Mouse (Mus musculus) forebrain, embryonic 13.5 days (tissue): Measurements from ENCODE around the gene Cacna2d3. TPM values are rescaled to one million over a fixed set of nuclear protein-coding genes. Genes with fewer than 3 reads are reported as not detected.

Experiments
- ATAC-seq: fragments of 200-750 bp; cut with Nextera tagmentation; 2 replicates; pipeline ENCODE4 v1.8.0; 2017
- H3K27ac ChIP-seq: fragments of 300-500 bp; sonication (generic); 2 replicates; pipeline ENCODE4 v1.5.1; 2015; ENCODE audit warnings: inconsistent platforms, mild to moderate bottlenecking, moderate library complexity
- H3K27me3 ChIP-seq: fragments of 300-500 bp; sonication (generic); 2 replicates; pipeline ENCODE4 v1.6.1; 2015; ENCODE audit warnings: mild to moderate bottlenecking, inconsistent platforms
- H3K36me3 ChIP-seq: fragments of 300-500 bp; sonication (generic); 2 replicates; pipeline ENCODE4 v1.6.1; 2015; ENCODE audit warnings: mild to moderate bottlenecking, inconsistent platforms; ENCODE audit not compliant: poor library complexity, severe bottlenecking
- H3K4me1 ChIP-seq: fragments of 300-500 bp; sonication (generic); 2 replicates; pipeline ENCODE4 v1.6.1; 2015; ENCODE audit warnings: inconsistent platforms
- H3K4me2 ChIP-seq: fragments of 300-500 bp; sonication (generic); 2 replicates; pipeline ENCODE4 v1.6.1; 2015; ENCODE audit warnings: inconsistent platforms, mild to moderate bottlenecking, moderate library complexity
- H3K4me3 ChIP-seq: fragments of 300-500 bp; sonication (generic); 2 replicates; pipeline ENCODE4 v1.5.1; 2015; ENCODE audit warnings: mild to moderate bottlenecking, inconsistent platforms
- H3K9ac ChIP-seq: fragments of 300-500 bp; sonication (generic); 2 replicates; pipeline ENCODE4 v1.6.1; 2015; ENCODE audit warnings: mild to moderate bottlenecking, inconsistent platforms
- H3K9me3 ChIP-seq: fragments of 300-500 bp; sonication (generic); replicated peaks from 2 replicates; pipeline ENCODE4 v1.6.1; 2016; ENCODE audit warnings: inconsistent platforms
- WGBS: fragments of 180-500 bp; shearing (Covaris S2); methylation state at CpG from one replicate; pipeline ENCODE4 v1.1.7; 2015; 5-methylcytosine and 5-hydroxymethylcytosine counted together
- polyA plus RNA-seq: library from polyadenylated mRNA; unstranded; fragments of >200 nt; fragmentation: Nextera tagmentation; extraction: Ambion mirVana; gene quantifications from 2 replicates; pipeline ENCODE4 v1.2.1, GENCODE M21; 2015

The Cacna2d3 gene
- polyA plus RNA-seq, 1 experiment from 2014 or later: 12.3 TPM

DNA sequence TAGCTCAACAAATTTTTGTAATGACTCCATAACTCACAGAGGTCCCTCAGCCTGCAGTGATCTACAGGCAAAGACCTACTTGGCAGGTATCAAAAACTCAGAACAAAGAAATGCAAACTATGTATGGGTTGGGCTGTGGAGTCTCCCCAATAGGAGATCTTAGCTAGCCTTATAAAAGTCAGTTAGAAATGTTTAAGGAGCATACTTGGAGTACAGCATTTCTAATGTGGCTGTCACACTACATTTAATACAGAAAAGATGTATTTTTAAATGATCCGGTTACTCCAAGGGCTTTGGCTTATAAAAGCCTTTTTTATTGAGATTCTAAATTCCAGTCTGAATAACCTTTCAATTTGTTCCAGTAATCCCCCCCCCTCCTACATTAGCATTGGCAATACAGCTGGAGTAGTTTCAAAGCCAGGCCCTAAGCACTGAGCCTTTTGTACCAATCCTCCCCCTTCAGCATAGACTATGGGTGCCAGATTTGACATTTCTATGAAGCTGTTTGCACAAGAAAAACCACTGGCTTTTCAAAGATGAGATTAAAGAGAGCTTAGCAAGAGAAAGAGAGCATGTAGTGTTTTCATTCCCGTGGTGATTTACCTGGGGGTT lies 495.8 kb downstream of the Cacna2d3 start:
- peaks cover 16% of the 10 kb centered on the region; the same call in 1 of the 2 replicates for H3K4me1 ChIP-seq
- no peak for ATAC-seq
- H3K9ac ChIP-seq: no peak overlapping the region
- H3K27me3 ChIP-seq: no peaks in the 10 kb centered on the region
- no peak overlapping the region for H3K4me2 ChIP-seq
- H3K27ac ChIP-seq: no peak overlapping the region
- H3K36me3 ChIP-seq: no peaks in the 10 kb centered on the region
- H3K9me3 ChIP-seq: no peaks in the 10 kb centered on the region
- H3K4me3 ChIP-seq: no peak overlapping the region
- 16% methylated on average over 2 of the region's 2 CpGs for WGBS

DNA sequence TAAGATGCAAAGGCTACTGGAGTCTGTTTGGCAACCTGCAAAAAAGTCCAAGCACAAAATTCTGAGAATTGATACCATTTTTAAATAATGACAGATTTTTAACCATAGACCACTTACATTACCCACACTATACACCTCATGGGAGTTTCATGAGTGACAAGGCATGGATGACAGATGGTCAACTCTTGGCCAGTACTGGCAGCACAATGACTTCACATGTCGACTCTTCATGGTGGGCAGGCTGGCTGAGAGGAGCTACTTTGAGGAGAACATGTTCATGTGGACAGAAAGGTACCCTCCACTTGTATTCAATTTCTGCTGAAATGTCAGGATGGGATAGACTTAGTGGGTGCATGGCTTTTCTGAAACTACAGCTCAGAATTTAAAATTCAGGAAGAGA lies 498.7 kb downstream of the Cacna2d3 start:
- Histone ChIP-seq H3K36me3 (no peaks in the 10 kb centered on the region), H3K27ac (no peak overlapping the region), H3K4me1 (peaks cover 8% of the 10 kb centered on the region; the same call in 1 of the 2 replicates), H3K4me2 (no peak overlapping the region), H3K27me3 (no peaks in the 10 kb centered on the region), H3K9me3 (no peaks in the 10 kb centered on the region), H3K9ac (no peak overlapping the region), H3K4me3 (no peak overlapping the region)
- no peak for ATAC-seq
- 89% methylated on average over 1 of the region's 1 CpGs for WGBS

GRCm38 (mm10) chr14:29222191-29222882 lies 499.3 kb downstream of the Cacna2d3 start:
- no peaks in the 10 kb centered on the region for H3K9me3 ChIP-seq
- H3K4me2 ChIP-seq: no peak overlapping the region
- H3K4me1 ChIP-seq: peaks cover 8% of the 10 kb centered on the region; the same call in 1 of the 2 replicates
- no peak for ATAC-seq
- H3K4me3 ChIP-seq: no peak overlapping the region
- H3K27me3 ChIP-seq: no peaks in the 10 kb centered on the region
- WGBS: 76% methylated on average over 4 of the region's 4 CpGs
- H3K27ac ChIP-seq: no peak overlapping the region
- no peak overlapping the region for H3K9ac ChIP-seq
- H3K36me3 ChIP-seq: no peaks in the 10 kb centered on the region

GRCm38 (mm10) chr14:29216106-29216505 lies 505.6 kb downstream of the Cacna2d3 start:
- H3K4me2 ChIP-seq: no peak overlapping the region
- H3K27me3 ChIP-seq: no peaks in the 10 kb centered on the region
- ATAC-seq: no peak
- no peaks in the 10 kb centered on the region for H3K36me3 ChIP-seq
- H3K9me3 ChIP-seq: no peaks in the 10 kb centered on the region
- H3K9ac ChIP-seq: no peak overlapping the region
- H3K4me1 ChIP-seq: no peaks in the 10 kb centered on the region
- 83% methylated on average over 1 of the region's 1 CpGs for WGBS
- H3K4me3 ChIP-seq: no peak overlapping the region
- no peak overlapping the region for H3K27ac ChIP-seq

- Histone ChIP-seq H3K27ac (peak overlapping the region; percentile 54), H3K9me3 (no peaks in the 10 kb centered on the region), H3K4me1 (peaks cover 10% of the 10 kb centered on the region), H3K4me2 (no peak overlapping the region), H3K9ac (no peak overlapping the region), H3K4me3 (no peak overlapping the region), H3K27me3 (no peaks in the 10 kb centered on the region), H3K36me3 (no peaks in the 10 kb centered on the region)
- WGBS: 16% methylated on average over 1 of the region's 1 CpGs
- peak; percentile 27; the same call in 1 of the 2 replicates for ATAC-seq
These were observed 516.7 kb downstream of the Cacna2d3 start for GRCm38 (mm10) chr14:29204967-29205268.

GRCm38 (mm10) chr14:29204236-29204966 lies 517.3 kb downstream of the Cacna2d3 start:
- no peak overlapping the region for H3K4me2 ChIP-seq
- H3K9ac ChIP-seq: no peak overlapping the region
- no peaks in the 10 kb centered on the region for H3K27me3 ChIP-seq
- no peaks in the 10 kb centered on the region for H3K9me3 ChIP-seq
- no peak overlapping the region for H3K4me3 ChIP-seq
- peak; percentile 58; the same call in 1 of the 2 replicates for ATAC-seq
- H3K36me3 ChIP-seq: no peaks in the 10 kb centered on the region
- H3K27ac ChIP-seq: no peak overlapping the region; the same call in 1 of the 2 replicates
- H3K4me1 ChIP-seq: peaks cover 10% of the 10 kb centered on the region
- WGBS: 51% methylated on average over 10 of the region's 10 CpGs

GRCm38 (mm10) chr14:29196171-29196570 lies 525.5 kb downstream of the Cacna2d3 start:
- no peak overlapping the region for H3K4me2 ChIP-seq
- no peaks in the 10 kb centered on the region for H3K9me3 ChIP-seq
- H3K36me3 ChIP-seq: no peaks in the 10 kb centered on the region
- H3K27me3 ChIP-seq: no peaks in the 10 kb centered on the region
- no peak overlapping the region for H3K9ac ChIP-seq
- H3K27ac ChIP-seq: no peak overlapping the region
- H3K4me3 ChIP-seq: no peak overlapping the region
- H3K4me1 ChIP-seq: no peaks in the 10 kb centered on the region
- no peak for ATAC-seq

GRCm38 (mm10) chr14:29191426-29191825 lies 530.2 kb downstream of the Cacna2d3 start:
- no peaks in the 10 kb centered on the region for H3K27me3 ChIP-seq
- no peak overlapping the region for H3K9ac ChIP-seq
- ATAC-seq: no peak
- no peak overlapping the region for H3K4me2 ChIP-seq
- H3K4me1 ChIP-seq: no peaks in the 10 kb centered on the region
- no peaks in the 10 kb centered on the region for H3K9me3 ChIP-seq
- no peak overlapping the region for H3K4me3 ChIP-seq
- H3K27ac ChIP-seq: no peak overlapping the region
- H3K36me3 ChIP-seq: no peaks in the 10 kb centered on the region
- WGBS: 94% methylated on average over 3 of the region's 3 CpGs

DNA sequence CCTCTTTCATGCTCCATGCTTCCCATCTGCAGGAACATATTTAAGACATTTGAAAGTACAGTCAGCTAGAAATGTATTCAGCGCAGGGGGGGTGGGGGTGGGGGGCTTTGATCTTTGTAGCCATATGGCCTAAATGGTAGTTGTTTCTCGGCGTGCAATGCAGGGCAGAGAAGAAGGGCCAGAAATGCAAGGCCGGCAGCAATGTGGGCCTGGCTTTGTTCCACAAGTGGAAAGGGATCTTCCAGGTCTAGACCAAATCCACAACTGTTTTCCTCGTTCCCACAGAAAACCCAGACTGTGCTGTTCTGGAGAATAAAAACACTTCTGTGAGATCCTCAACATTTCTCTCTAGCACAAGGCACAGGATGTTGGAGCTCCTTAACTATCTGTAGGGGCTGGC lies 537.9 kb downstream of the Cacna2d3 start:
- no peak for ATAC-seq
- no peak overlapping the region for H3K4me3 ChIP-seq
- H3K4me1 ChIP-seq: peaks cover 7% of the 10 kb centered on the region
- H3K4me2 ChIP-seq: no peak overlapping the region
- no peaks in the 10 kb centered on the region for H3K27me3 ChIP-seq
- 85% methylated on average over 5 of the region's 5 CpGs for WGBS
- no peak overlapping the region for H3K27ac ChIP-seq
- H3K9ac ChIP-seq: no peak overlapping the region
- H3K9me3 ChIP-seq: no peaks in the 10 kb centered on the region
- H3K36me3 ChIP-seq: no peaks in the 10 kb centered on the region

GRCm38 (mm10) chr14:29179397-29179888 lies 542.2 kb downstream of the Cacna2d3 start:
- Histone ChIP-seq H3K27me3 (no peaks in the 10 kb centered on the region), H3K27ac (no peak overlapping the region), H3K4me3 (no peak overlapping the region), H3K9ac (no peak overlapping the region), H3K4me2 (no peak overlapping the region), H3K36me3 (no peaks in the 10 kb centered on the region), H3K9me3 (no peaks in the 10 kb centered on the region), H3K4me1 (peaks cover 13% of the 10 kb centered on the region)
- 43% methylated on average over 11 of the region's 11 CpGs for WGBS
- ATAC-seq: peak; percentile 50; the same call in 1 of the 2 replicates

GRCm38 (mm10) chr14:29178695-29179396 lies 542.8 kb downstream of the Cacna2d3 start:
- Histone ChIP-seq H3K9me3 (no peaks in the 10 kb centered on the region), H3K27me3 (no peaks in the 10 kb centered on the region), H3K36me3 (no peaks in the 10 kb centered on the region), H3K4me1 (peaks cover 13% of the 10 kb centered on the region), H3K4me3 (no peak overlapping the region), H3K4me2 (no peak overlapping the region), H3K9ac (no peak overlapping the region), H3K27ac (no peak overlapping the region)
- peak; percentile 75 for ATAC-seq
- WGBS: 19% methylated on average over 15 of the region's 15 CpGs

DNA sequence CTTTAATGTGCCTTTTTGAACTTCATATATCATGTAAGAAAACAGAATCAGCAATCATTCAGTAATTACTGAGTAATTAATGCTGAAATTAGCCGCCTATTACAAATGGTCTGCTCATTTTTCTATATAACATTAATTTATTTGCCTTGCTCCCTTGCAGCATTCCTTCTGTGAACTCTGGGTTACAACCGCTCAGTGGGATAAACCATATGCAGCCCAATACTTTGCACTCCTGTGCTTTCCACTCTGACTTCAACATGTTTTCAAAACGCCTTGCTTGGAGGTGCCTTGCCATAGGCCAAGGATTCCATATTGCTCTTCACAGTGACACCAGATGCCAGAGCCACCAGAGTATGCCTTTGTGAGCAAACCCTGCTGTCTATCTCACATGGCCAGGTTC lies 546.9 kb downstream of the Cacna2d3 start:
- Histone ChIP-seq H3K4me2 (no peak overlapping the region), H3K9ac (no peak overlapping the region), H3K27ac (no peak overlapping the region), H3K36me3 (no peaks in the 10 kb centered on the region), H3K9me3 (no peaks in the 10 kb centered on the region), H3K4me3 (no peak overlapping the region), H3K4me1 (peaks cover 13% of the 10 kb centered on the region), H3K27me3 (no peaks in the 10 kb centered on the region; the same call in 1 of the 2 replicates)
- ATAC-seq: no peak
- 81% methylated on average over 3 of the region's 3 CpGs for WGBS
